Mouse (Mus musculus) urinary bladder, postnatal 14 days (tissue): ENCODE data around the gene Prn.

Experiments used
- DNase-seq: peaks from one replicate; pipeline ENCODE4 v3.0.0; 2021; ENCODE audit warnings: low spot score

Gene Prn

DNA sequence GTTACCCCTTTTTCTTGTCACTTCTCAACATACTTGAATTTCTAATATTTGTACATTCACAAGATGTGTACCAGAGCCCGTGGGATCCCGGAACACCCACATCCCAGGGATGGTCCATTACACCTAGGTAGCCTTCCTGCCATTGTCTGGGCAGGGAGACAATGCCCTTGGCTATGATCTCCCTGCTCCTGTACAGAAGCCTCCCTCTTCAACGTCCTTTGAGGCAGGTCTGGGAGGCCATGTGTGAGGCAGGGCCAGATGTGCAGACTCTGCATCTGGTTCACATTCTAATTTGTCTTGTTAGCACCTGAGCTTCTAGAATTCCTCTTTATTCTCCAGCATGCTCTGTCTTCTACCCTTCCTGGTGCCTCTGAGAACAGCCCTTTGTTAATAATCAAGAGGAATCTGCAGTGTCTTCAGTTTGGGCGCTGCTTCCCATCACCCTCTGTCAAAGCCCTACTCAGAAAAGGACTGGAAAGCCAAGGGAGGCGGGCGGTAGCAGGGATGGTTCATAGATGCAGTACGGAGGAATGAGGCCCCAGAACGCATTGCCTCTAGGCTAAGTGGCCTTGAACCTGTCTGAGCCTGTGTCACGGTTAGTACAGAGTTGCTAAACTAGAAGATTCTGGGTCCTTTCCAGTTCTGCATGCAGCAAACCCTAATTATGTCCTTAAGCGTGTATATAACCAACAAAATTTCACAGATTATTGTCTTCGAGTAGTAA lies 39.3 kb downstream of the Prn start:
- DNase-seq = peak; percentile 1

DNA sequence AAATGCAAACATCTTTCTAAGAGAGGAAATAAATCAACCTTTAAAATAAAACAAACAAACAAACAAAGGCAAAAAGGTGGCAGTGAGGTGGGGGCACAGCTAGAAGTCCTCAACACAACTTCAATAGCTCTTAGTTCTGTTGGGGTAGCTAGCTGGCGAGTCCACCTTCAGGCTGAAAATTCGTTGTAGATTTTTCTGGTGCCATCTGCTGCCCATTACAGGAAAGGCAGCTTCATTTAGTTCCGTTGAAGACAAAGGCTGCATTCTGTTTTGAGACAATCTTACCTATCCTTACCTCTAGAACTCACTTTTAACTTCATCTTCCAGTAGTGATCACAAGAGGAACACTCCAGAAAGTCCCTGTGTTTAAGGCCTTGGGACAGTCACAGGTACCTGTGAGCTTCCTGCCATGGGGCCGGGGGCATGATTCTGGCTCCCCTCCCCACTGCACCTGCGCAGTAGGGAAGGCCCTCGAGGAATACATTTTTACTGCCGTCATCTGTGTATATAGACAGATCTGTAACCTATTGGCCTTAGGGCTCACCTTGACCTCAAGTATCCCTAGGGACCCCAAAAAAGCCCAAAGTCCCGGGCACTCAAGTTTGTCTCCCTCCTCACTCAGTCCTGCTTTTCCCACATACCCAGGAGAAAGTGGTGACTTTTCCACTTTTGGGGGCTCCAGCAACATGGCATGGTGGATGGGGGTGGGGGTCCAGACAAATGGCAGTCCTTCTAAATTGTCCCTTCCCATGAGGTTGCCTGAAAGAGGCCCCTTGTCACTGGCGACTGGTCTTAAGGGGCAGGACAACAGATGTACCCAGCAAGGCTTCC lies 40.2 kb downstream of the Prn start:
- peak; percentile 61 for DNase-seq

DNA sequence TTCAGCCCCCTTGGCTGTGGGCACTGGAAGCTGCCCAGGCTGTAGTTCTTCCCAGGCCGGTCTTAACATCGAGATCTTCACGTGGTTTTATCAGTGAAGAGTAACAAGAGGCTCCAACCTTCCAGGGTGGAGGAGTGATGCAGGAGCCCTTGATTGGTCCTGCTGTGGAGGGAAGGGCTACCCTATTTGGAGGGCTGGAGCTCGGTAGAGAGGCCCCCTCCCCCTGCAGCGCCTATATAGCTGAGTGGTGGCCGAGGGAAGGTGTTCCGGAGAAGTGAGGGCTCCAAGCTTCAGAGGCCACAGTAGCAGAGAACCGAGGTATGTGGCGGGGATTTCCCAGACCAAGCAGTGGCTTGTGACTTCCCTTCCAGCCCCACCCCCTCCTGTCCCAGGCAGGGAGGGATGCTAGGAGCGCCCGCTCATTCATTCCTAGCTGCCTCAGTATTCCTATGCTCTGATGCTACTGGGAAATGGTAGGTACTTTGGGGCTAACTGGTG lies 40.9 kb downstream of the Prn start, which contains the start of gene Prnd:
TSS of gene Prnd (plus strand) at position 264 of the 498 bp plus-strand sequence.
- DNase-seq = peak; percentile 2

- peak; percentile 7 for DNase-seq
Measured at GRCm38 (mm10) chr2:131952456-131952855, 42.7 kb downstream of the Prn start.

- DNase-seq = peak; percentile 7
Measured at GRCm38 (mm10) chr2:131952961-131953538, 43.3 kb downstream of the Prn start.

DNA sequence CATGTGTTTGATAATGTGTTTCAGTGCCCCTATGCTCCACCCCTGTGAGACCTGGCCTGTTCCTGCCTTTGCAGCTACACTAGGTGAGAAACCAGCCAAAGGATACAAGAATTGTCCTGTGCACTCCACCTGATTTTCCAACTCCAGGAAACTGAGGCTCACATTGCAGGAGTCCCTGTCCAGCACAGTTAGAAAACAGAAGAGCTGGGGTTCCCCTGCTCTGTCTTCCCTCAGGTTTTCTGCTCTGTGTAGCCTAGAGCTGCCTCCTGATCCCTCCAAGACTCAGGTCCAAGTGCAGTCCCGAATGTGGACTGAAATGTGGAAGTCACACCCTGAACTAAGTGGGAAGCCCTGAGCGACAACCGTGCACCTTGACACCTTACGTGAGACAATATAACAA lies 44.0 kb downstream of the Prn start:
- peak; percentile 1 for DNase-seq

GRCm38 (mm10) chr2:131954835-131955234 lies 45.1 kb downstream of the Prn start:
- peak; percentile 2 for DNase-seq

DNA sequence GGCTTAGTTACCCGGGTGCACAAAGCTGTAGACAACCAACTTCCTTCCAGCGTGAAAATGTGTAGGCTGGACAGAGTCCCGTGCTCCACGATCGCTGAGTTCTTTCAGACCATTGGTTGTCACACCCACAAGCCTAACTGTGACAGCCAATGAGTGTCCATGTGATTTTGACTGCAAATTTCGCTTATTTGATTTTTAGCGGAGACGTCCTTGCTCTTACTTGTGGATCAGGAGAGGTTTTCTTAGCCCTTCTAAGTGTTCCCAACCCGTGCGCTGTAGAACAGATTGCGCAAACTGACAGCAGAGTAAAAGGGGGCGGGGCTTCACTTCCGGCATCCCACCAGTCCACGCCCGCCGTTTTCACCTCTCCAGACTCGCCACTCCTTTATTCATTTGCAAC lies 45.5 kb downstream of the Prn start:
- DNase-seq = peak; percentile 48

GRCm38 (mm10) chr2:131956336-131957256 lies 46.8 kb downstream of the Prn start:
- no peak for DNase-seq

GRCm38 (mm10) chr2:131957731-131958222 lies 48.0 kb downstream of the Prn start:
- no peak for DNase-seq

DNA sequence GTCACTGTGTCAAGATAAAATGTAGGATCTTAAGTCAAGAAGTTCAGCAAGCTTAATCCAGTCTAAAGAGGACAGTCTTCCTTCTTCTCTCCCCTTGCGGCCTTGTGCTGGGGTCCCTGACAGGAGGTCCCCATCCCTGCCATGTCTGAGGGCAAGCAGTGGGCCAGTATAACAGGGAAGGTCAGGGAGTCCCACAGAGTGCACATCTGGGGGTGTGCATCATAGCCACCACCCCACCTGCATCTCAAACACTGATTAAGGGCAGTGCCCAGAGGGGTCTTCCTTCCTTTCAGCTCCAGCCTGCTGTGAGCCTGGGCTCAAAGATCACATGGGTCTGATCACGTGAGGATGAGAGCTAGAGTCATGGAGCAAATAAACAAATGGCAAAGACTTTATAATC lies 51.9 kb downstream of the Prn start:
- DNase-seq = no peak

- DNase-seq = no peak
Measured at GRCm38 (mm10) chr2:131970597-131970996, 60.8 kb downstream of the Prn start.

DNA sequence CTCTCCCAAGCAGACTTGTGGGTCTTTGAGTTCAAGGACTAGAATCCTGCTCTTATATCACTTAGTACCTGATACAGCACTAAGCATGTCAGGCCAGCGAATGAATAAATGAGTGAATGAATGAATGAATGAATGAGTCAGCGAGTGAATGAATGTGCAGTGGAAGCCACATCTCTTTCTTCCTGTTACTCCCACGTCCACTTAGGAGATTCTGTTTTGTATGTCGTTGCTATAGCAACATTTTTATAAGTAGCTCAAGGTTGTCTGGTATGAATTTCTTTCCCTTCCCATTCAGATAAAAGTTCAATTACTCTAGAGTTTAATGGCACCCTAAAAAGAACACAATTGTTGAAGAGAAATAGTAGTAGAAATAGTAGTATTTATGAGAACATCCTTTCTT lies 61.3 kb downstream of the Prn start:
- DNase-seq = no peak

DNA sequence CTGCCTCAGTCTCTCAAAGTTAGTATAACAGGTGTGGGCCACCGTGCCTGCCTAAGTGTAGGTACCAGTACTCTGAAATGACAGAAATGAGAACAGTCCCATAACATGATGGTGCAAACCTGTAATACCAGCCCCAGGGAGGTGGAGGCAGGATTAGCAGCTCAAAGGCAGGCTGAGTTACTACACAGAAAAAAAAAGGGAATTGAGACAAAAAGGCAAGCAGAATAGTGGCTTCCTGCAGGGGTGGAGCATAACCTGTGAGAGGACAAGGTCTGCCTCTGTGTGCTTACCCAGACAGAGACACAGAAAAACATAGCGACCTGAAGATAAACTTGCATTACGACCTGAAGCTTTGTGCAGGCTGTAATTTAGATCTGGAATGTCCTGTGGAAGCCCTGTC lies 66.9 kb downstream of the Prn start:
- DNase-seq = no peak

DNA sequence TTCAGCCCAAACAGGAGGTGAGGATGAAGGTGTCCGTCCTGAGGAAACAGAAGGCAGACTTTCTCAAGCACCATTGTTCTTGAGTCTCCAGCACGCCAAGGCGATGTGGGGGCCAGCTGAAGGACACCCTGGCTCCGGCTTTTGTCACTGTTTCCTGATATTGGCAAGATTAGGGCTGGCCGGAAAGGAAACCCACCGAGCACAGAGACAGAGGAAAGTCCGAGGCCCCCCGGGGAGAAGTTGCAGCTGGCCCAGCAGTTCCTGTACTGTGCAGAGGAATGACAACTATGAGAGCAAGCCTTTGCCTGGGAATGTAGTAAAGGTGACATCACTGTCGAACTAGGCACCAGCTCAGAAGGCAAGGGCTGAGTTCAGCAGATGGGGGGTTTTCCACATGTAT lies 71.1 kb downstream of the Prn start:
- no peak for DNase-seq

DNA sequence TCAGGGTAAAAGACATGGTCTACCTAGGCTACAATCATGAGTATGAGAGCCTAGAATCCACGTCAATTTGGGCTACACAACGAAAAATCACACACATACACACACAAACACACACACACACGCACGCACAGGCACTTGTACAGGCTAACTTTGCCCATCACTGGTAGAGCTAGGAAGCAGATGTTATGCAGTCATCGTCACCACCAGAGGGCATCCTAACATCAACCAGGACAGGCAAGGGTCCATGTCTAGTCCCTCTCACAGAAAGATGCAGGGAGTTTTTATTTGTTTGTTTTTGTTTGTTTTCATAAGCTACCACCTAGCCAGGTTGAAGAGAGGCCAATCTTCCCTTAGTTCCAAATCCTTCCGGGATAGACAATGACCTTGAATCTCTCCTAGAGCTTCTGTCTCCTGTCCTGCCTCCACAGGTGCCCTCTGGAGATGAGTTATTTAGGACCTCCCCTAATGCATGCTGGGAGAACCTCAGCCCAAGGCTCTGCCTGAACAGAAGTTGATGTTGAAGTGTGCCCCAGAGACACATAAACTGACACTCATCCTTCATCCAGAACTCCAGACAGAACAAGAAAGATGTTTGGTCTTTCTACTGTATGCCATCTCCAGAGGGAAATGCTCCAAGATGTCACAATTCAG lies 72.9 kb downstream of the Prn start:
- peak; percentile 59 for DNase-seq

DNA sequence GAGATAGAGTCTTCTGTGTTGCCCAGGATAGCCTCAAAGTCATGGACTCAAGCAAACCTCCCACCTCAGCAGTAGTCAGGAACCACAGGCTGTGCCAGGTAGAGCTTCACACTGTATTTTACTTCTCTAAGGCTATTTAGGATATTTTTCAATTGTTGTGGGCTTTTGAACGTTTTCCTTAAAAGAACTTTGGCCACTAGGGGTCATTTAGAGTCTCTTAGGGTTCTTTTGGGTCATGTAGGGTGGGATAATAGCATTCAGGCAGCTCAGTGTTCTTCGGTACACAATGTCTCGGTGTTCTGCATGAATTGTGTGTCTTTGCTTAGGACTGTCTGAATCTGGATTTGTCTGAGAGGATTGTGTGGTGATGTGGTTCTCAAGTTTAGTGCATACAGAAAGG lies 78.2 kb downstream of the Prn start:
- DNase-seq = no peak

- no peak for DNase-seq
Measured at GRCm38 (mm10) chr2:131988550-131988949, 78.8 kb downstream of the Prn start.

DNA sequence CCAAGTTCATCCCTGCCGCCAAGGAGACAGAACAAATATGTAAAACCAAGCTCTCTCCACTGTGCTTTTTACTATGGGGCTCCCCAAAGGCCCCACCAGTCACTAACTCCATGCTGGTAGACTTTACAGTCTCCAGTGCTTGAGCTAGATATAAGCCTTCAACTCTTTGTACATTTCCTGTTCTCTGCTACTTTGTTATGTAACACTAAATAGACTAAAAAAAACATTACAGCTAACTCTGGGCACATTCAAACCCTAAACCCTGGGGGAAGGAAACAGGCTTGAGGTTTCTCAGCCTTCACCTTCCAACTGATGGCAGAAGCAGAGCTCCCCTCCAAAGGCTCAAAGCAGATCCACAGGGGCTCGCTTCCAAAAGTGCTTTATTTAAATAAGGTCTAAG lies 82.7 kb downstream of the Prn start:
- no peak for DNase-seq

DNA sequence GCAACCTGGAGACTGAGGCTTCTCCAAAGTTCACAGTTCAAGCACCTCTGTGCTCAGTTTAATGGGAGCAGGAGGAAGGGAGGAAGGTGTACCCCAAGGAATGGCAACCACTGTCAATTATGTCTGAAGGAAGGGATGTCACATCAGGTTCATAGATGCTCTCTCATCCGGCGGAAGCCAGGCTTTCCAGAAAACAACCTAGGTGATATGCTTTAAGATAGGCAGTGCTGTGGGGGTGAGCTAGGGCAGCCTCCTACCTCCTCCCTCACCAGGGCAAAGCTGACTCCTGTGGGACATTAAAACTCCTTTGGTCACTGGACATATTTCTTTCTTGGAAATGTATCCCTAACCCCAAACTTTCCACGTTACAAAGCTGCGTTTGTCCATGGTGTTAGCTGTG lies 83.4 kb downstream of the Prn start:
- no peak for DNase-seq

DNA sequence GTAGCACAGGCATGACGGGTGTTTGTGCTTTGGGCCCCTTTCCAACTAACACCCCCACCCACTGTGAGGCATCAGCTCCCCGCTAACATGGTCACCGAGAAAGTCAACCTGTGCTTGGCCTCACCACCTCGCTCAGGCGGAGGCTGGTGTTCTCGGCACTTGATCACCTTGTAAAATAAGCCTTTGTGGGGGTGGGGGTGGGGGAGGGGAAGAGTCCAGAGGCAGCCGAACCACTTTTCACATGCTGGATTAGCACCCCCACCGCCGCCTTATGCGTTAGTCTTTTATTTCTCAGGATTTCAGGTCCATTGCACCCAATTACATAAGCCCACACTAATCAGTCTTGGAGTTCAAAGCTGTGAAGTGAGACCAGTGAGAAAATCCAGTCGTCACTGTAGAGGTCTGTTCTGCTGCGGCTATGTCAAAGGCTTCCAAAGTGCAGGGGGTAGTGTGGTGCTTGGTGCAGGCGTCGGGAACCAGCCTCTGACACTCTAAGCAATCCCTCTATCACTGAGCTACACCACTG lies 83.9 kb downstream of the Prn start:
- no peak for DNase-seq
